Mouse (Mus musculus): ENCODE measurements at regions not wholly inside any gene's neighbourhood (a gene's known extent, or its start where the extent isn't known, plus 50 kb on each side); places are given as distances from the start of the nearest gene placed in this dataset.
"Not testable (repeated sequence)": the region's sequence is repeated elsewhere in the genome, so short reads cannot be mapped to it uniquely, and the experiment has no call there.

DNA sequence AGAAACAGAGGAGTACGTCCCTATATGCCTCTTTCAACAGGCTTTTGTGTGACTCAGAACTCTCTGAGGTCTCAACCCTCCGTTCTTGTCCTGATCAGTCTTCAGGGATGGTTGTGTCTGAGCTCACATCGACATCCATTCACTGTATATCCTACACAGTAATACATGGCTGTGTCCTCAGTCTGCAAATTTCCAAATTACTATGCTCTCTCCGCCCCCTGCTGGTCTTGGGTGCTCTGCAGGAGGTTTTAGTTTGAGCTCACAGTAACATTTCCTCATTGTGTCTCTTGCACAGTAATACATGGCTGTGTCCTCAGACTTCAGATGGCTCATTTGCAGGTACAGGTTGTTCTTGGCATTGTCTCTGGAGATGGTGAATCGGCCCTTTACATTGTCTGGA lies 53.5 kb downstream of the Adam6a start:
- not testable (repeated sequence) for DNase-seq (ENCODE audit: low read depth, low spot score)

DNA sequence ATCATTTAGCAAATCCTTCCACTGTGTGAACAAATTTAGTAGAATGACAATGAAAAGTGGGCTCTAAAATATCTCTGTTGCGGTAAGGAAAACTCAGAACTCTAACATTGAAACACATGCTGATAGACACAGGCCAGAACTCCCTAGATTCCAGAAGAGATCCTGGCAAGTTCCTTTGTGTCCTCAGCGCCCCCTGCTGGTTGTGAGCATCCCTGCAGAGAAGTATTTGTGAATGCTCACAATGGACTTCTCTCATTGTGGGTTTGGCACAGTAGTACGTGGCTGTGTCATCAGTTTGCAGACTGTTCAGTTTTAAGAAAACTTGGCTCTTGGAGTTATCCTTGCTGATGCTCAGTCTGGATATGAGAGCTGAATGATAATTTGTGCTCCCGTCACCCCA lies 67.2 kb downstream of the Adam6a start:
- DNase-seq (ENCODE audit: low read depth, low spot score), result peak; percentile 16

DNA sequence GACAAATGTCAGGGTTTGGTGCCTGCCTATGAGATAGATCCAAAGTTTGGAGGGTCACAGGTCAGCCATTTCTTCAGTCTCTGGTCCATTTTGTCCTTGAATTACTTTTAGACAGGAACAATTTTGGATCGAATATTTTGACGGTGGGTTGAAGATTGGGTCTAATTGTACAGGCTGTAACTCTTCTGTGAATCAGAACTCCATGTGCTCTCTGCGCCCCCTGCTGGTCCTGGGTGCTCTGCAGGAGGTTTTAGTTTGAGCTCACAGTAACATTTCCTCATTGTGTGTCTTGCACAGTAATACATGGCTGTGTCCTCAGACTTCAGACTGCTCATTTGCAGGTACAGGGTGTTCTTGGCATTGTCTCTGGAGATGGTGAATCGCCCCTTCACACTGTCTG lies 81.5 kb downstream of the Adam6a start:
- not testable (repeated sequence) for DNase-seq (ENCODE audit: low read depth, low spot score)

DNA sequence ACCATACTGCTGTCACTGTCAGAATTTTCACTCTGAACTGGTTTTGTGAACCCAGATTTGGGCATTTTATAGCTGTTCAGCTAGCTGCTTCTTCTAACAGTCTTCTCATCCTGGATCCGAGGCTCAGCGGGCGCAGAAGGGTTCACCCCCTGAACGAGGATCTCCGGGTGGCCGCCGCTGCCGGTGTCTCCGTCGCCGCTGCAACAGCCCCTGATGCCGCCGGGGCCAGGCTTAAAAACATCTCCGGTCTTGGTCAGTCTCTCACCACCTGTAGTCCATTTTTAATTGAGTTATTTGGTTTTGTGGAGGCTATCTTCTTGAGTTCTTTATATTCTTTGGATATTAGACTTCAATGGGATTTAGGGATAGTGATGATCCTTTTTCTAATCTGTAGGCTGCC lies 87.1 kb downstream of the Adam6a start:
- not testable (repeated sequence) for DNase-seq (ENCODE audit: low read depth, low spot score)

Data from WW6 (cell line).